Mouse (Mus musculus) MN1 (cell line): ENCODE measurements around the gene Vcl.

Experiments used
- DNase-seq: peaks from one replicate; pipeline ENCODE4 v3.0.0-alpha.2; 2016; ENCODE audit warnings: low spot score

Gene Vcl

DNA sequence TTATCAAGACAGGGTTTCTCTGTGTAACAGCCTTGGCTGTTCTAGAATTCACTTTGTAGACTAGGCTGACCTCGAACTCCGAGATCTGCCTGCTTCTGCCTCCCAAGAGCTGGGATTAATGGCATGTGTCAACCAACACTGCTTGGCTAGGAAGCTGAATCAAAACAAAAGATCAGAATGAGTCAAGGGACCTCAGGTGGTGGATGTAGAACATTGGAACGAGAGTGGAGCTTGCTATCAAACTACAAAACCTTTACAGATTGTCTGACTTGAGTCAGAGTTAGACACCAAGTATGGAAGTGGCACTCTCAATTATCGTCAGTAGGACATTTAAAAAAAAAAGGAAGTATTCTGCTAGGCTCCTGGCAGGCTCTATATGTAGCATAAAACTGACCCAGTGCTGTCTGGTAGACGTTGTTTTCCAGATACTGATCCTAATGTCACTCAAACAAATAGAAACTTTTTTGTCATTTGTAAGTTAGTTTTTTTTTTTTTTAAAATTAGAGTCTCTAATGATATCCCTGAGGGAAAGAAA, 84.7 kb downstream of the Vcl start:
- no peak for DNase-seq

DNA sequence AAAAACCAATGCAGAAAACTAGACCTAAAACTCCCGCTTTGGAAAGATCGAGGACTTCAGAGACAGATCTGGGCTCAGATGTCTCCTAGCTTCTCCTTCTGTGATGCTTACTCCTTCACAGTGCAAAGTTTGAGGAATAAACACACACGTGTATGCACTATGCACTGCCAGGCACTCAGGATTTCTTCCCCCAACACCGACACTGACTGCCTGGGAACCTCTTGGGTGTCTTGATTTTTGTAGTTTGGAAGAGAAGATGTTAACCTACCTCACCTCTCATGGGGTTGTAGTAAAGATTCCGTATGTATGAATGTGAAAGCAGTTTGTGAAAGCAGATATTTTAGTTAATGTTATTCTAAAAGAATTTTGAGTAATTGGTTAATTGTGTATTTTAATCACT, 88.7 kb downstream of the Vcl start:
- DNase-seq, result no peak

DNA sequence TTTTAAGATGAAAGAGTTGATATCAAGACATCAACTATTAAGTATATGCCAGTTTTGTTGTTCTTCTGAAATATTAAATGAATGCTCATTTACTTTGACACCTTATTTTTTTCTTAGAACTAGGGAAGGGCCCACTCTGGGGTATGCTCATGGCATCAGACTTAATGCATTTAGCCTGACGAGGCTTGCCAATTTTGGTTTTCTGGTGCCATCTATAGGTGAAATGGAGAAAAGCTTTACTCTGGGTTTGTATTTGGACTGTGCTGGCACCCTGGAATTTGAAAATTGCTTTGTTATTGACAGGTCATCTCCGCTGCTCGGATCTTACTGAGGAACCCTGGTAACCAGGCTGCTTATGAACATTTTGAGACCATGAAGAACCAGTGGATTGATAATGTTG, 89.8 kb downstream of the Vcl start:
- peak; percentile 53 for DNase-seq

DNA sequence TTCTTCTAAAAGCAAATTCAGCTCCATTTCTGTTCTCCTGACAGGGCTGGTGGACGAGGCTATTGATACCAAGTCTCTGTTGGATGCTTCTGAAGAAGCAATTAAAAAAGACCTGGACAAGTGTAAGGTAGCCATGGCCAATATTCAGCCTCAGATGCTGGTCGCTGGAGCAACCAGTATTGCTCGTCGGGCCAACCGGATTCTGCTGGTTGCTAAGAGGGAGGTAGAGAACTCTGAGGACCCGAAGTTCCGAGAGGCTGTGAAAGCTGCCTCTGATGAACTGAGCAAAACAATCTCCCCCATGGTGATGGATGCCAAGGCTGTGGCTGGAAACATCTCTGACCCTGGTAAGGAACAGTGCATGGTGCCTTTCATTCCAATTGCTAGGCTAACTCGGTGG, 91.2 kb downstream of the Vcl start:
- no peak for DNase-seq

DNA sequence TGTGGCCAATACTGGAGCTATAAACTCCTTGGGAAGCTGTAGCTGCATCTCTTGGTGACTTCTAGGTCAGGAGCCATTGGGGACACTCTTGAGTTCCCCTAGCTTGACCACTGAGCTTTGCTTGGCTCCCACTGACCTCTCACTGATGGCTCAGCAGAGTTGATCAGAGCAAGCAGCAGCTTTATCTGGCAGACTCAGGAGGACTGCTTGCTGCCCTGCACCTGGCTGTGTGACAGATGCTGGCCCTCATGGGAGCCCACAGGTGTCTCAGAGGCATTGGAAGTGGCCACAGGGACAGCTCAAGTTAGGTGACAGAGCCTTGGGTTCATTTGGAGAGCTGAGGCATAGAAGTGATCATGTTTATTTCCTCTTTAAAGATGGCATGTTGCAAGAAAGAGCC, 98.3 kb downstream of the Vcl start:
- no peak for DNase-seq

DNA sequence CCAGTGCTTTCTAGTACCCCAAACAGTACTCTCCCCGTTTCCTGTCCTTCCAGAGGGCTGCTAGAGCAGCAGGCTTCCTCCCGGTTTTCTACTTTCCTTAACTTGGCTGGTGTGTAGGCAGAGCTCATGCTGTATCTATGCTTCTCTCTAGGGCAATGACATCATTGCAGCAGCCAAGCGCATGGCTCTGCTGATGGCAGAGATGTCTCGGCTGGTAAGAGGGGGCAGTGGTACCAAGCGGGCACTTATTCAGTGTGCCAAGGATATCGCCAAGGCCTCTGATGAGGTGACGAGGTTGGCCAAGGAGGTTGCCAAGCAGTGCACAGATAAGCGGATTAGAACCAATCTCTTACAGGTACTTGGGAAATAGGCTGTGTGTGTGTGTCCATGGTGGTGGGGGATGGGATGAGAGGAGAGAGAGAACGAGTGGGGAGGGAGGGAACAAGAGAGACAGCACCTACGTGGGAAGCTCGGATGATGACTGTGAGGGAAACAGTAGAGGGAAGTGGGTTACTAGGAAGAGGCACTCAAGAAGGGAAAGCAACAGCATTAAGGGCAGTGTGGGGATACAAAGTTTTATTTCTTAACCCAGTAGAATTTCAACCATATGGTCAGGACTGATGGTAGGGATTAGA, 99.9 kb downstream of the Vcl start:
- DNase-seq, result no peak

DNA sequence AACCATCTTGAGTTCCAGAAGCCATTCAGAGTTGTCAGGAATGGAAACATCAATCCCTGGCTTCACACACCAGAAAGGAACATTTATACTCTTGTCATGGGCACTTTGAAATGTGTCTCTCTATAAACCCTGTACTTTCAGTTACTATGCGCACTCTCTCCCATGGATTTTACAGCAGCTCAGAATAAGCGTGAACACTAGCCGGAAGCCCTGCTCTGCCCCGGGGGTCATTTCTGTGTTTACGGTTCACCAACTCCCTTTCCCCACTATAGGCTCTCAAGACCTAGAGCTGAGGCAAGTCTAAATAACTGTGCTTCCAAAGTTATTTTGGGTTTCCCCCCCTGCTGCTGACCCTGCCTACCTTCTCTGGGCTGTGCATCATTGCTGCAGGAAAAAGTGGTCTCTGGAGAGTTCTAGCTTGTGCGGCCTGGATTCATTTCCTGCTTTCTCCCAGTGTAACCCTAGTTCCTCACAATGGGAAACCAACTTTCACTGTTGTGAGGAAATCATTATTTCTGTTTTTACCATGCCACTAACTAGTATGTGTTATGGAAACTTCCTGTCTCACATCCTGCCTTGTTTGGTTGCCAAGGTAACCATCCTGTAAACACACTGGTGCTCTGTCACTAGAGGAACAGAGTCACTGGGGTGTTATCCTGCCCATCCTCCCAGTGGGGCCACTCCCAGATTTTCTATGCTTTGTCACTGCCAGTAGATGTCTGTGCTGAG, 102.7 kb downstream of the Vcl start:
- DNase-seq, result peak; percentile 64

DNA sequence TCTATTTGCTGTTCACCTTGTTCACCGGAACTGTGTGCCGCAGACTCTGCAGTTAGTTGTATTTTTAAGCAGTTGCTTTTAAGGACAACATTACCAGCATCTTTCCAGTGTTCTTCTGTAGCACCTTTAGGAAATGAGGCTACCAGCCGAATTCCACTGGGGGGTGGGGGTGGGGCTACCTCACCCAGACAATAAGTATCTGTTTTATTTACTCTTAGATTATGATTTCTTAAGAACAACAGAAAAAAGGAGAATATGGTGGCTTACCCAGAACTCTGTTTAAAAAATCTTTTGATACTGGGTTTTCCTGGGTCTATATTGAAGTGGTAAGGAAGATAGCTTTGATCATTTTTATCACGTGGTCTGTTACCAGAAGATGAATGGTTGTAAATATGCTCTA, 105.1 kb downstream of the Vcl start:
- no peak for DNase-seq

DNA sequence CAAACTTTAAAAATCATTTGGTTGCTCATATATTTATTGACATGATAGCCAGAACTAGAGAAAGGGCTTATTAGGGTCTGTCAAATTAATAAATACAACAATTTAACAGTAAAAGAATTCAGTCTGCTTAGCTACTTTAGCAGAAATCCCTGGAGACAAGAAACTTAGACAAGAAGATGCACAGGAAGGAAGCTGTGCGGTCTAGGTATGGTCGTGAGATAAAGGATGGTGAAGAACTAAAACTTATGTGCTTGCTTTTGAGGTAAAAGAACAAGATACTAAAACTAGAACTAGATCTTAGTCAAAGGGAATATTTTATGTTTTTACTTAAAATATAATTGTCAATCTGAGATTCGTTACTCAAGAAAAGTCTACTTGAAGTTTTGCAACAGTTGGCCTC, 105.6 kb downstream of the Vcl start:
- DNase-seq, result no peak

DNA sequence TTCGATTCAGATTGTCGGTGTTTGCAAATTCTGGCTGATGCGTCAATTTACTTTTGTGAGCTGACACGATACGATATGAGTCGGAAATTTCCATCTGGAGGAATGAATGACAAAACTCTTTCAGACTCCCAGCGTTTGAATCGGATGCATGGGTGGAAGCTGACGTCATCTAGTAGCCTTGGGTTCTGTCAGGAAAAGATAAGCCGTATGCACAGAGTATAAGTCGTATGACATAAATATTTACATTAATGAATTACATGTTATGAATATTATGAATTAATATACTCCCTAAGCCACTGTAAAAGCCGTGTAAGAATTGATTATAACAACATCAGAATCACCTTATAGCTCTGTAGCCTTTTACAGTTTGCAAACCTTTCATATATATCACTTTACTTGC, 109.9 kb downstream of the Vcl start:
- DNase-seq, result no peak

DNA sequence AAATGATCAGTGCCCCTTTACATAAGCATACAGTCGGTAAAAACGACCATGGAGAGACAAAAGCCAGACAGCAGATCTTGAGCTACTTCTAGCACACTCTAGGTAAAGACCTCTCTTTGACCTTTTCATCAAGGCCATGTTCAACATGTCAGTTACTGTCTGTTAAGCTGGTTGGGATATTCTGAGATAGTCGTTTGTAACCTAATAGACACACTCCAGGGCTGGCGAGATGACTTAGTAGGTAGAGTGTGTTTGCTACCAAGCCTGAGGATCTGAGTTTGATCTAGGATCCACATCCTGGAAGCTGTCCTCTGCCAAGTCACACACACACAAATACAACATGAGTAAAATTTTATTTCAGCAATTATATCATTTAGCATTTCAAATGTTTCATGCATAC, 110.4 kb downstream of the Vcl start:
- DNase-seq, result no peak

DNA sequence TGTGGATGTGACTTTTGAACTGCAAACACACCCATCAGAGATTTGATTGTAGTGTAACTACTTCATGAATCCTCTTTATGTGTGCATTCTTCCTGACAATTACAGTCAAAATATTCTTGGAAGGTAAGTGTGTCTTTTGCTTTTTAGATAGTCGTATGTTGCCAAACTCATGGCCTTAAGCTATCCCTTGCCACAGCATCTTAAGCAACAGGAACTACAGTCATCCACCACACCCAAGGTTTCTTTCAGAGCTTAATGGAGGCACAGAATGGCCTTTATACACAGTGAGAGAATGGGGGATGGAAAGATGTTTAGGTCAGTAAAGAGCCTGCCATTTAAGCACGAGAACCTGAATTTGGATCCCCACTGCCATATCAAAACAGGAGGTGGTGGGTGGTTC, 118.6 kb downstream of the Vcl start:
- DNase-seq, result no peak

DNA sequence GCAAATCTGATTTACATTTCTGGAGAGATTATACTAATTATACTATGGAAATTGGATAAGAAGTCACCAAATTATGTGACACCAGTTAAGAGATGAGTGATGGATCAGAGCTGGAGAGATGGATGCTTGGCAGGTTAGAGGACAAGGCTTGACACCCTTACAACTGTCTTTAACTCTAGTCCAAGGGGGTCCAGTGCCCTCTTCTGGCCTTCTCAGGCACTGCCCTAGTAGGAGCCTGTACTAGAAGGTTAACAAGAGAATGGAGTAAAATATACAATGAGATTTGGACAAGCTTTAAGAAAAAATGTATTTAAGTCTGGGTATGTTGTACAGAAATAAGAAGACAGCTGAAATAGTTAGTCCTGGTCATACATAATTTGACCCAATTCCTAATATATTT, 119.7 kb downstream of the Vcl start:
- DNase-seq, result no peak

DNA sequence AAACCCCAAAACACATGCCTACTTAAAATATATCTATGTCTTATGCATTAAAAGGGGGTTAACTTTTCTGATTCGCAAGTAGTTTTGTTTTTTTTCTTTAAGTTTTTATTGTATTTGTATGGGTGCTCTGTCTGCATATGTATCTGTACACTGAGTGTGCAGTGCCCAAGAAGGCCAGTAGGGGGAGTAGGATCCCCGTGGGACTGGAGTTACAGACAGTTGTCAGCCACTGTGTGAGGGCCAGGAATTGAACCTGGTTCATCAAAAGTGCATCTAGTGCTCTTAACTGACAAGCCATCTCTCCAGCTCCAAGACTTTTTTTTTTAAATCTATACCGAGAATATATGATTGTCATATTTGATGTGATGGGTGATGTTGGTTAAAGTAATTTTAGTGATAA, 121.5 kb downstream of the Vcl start:
- DNase-seq, result peak; percentile 38

DNA sequence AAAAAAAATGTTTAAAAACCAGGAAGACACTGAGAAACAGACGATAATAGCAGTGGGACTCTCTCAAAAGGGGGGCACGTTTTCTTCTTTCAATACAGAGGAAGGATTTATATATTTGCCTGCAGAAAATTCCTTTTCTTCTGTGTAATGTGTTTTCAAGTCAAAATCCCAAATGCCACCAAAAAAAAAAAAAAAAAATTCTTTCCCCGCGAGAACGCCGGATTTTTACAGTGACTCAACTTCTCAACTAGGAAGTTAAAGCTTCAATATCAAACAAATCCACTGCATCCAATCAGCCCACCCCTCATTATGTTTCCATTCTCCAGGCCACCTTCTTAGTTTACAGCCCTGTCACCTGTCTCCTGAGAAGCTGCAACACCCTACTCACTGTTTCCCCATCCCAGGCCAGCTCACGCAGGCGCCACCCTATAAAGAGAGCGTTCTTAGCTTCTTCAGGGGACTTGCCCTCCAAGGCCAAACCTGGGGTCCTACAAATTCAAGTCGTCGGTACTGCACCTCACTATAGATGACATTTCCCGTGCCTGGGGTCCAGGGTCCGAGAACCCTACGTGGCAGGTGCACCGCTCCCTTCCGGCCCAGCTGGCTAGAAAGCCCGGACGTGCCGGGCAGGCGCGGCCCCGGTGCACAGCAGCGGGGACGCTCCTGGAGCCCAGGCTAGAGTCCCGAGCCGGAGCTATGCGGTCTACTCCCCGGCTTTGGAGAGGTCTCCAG, 122.3 kb downstream of the Vcl start:
- peak; percentile 46 for DNase-seq

DNA sequence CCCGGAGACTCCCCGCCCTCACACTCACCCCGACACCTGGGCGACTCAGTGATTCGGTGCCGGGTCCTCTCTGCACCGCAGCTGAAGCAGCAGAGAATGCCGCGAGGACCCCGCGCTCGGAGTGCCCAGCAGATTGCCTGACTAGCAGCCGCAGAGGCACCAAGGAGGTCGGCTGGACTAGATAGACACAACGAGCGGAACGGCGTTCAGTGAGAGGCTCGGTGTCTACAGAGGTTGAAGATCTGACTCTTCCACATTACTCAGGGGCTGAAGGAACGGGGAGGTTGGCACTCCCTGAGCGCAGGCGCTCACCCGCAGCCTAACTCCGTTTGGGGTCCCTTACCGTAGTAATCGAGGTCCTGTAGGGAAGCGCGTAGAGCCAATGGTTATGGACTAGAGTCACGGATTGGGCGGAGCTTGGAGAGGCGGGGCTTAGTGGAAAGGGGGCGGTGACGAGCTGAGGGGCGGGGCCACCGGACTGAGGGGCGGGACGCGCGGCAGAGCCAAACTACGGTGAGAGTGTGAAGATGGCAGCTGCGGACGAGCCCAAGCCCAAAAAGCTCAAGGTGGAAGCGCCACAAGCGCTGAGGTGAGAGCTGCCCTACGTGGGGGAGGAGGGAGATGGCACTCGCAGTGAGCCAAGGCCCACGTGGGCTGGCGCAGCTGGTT, 123.0 kb downstream of the Vcl start, which contains the start of the genes Ap3m1 and Adk:
TSS of gene Ap3m1 (minus strand) at position 397 of the 669 bp plus-strand sequence.
TSS of gene Adk (plus strand) at position 463 of the 669 bp plus-strand sequence.
- peak; percentile 91 for DNase-seq

DNA sequence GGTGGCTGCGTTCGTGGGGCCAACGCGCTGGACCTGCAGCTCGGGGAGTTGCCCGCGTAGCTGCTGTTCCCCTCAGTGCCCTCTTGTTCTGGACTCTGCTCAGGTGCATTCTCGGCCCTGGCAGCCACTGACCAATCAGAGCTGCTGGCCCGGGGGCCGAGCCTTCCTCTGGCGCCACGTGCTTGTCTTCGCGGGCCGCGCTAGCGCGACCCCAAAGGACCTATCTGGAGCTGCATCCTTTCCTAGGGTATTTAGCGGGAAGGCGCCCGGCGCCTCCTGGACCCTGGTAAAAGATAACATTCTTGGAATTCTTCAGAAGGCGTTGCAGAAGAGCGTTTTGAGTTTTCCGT, 123.6 kb downstream of the Vcl start:
- DNase-seq, result peak; percentile 66

DNA sequence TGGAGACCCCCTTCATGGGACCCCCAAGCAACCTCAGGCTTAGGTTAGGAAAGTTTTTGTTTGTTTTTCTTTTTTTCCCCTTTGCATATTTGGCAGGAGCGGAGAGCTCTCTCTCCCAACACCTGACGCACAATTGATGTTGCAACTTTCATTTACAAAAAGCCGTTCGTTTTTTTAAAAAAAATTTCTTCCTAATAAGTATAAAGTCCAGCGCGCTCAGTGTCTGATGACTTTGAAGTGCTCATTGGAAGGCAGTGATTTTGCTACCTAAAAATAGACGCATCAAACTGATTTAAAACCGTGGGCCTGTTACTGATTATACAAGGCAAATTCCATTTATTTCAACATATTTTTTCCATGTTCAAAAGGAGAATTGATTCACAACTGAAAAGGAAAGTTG, 124.0 kb downstream of the Vcl start:
- no peak for DNase-seq

DNA sequence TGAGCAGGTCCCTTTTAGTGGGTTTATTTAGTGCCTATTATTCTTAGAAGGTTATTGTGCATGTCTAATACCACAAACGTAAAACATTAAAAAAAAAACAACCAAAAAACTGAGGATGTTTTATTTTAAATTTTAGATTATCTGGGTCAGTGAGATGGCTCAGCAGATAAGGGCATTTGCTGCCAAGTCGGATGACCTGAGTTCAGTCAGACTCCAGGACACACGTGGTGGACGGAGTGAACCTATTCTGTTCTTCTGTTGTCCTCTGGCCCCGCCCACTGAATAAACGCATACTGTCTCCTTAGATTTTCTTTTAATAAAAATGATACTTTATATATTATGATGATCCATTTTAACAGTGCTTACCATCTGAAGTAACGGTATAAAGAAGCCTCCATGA, 124.4 kb downstream of the Vcl start:
- DNase-seq, result no peak

DNA sequence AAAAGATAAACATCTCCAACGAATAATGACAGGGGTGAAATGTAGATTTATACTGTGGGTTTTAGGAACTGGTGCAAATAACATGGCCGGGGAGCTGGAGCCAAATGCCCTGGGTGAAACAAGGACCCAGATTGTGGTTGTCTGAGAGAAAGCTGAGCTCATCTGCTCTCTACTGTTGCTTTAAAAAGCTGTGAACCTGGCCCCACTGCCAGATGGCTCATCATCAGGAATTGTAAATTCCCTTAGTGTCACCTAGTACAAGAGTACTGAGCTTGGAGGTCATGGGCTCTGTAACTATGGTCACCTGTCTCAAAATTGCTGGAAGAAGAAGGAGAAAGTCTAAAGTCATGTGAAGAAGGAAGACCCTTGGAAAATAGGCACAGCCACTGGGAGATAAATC, 129.8 kb downstream of the Vcl start:
- no peak for DNase-seq

DNA sequence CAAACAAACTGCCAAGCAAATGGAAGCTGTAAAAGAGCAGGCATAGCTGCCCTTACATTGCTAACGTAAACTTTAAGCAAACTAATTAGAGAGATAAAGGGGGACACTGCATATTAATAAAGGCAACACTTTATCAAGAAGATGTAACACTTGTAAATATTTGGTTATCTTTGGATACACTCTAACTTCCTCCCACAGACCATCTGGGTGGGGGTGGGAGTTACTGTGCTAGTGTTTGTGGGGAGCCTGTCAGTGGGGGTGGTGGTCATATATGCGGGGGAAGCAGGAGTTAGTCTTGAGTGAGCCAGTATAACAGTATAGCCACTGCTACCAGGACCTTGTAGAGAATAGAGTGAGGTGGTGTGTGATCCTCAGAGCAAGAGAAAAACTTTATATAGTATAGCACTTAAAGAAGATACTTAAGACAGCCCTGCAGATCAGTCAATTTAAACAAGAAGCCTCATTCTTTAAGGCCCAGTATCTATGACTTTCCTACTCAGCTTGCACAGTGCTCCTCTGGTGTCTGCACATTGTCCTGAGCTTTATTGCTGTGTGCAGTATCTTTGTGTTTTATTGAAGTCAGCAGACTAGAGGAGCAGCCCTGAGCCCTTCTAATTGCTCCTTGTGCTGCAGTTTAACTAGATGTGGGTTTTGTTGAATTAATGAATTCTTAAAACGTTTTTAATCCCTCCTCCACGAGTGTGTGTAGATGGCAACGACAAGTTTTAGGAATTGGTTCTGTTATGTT, 133.7 kb downstream of the Vcl start:
- no peak for DNase-seq

DNA sequence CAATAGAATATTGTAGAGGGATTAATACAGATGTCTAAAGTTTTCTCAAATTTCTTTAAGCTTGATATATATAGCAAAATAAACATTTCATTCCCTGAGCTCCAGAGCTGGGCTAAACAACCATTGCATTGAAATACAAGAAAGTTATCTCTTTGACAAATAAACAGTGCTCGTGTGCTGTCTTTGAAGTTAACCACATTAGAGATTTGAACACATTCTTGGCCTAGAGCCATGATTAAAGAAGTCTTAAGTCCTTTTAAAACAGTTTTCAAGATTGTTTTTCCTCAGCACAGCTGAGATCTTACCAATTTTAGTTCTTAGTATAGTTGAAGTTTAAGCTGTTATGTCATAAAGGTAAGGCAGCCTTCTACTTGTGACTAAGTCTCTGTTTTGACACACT, 135.1 kb downstream of the Vcl start:
- DNase-seq, result no peak
